Mouse (Mus musculus): ENCODE results near the gene Pex16. TPM values are rescaled to one million over a fixed set of nuclear protein-coding genes. Genes with fewer than 3 reads are reported as not detected.

Gene Pex16
- polyA plus RNA-seq, 1 experiment = 28.2 TPM

DNA sequence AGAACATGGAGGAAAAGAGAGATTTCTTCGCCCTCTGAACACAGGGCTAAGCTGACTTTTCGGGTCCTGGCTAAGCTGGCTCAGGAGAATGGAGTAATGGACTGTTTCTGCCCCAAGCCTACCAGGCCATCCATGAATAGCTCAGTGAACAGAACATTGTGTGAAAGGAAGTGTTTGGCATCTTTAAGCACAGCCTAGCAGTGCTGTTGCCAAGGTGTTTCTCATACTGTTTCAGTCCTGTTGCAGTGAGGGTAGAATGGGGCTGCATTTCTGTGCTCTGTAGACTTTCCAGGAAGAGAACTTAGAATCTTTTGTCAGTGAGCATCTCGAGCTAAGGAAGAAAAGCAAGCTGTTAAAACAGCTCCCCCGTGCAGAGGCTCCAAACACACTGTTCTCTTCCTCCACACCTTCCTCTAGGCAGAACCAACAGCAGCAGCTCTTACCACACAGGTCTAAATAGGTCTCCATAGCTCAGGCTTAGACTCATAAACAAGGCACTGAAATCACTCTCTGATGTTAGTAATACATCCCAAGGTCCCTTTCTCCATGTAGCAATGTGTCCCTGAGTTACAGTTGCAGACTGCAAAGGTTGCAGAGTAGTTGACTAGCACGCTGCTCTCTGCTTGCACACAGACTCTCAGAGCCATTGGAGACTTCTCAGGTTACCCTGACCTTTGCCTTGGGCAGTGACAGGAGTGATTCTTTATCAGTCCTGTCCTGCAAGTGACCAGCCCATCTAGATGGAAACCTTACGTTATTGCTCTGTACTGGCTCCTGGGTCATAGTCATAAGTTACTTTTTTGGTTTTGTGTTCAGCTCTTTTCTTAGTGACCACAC, 24.7 kb upstream of the Pex16 start:
- Histone ChIP-seq H3K4me1 (peaks cover 47% of the 10 kb centered on the region), H3K27me3 (replicated peaks) (no peaks in the 10 kb centered on the region), H3K9me3 (no peaks in the 10 kb centered on the region), H3K36me3 (replicated peaks; ENCODE audit: low read length) (peaks cover 94% of the 10 kb centered on the region), H3K4me3 (replicated peaks) (no peak overlapping the region)
- TF ChIP-seq GATA1 (IDR thresholded peaks at IDR 0.05; ENCODE audit: borderline replicate concordance, low read length) = no peak
- TF ChIP-seq FLI1 (IDR thresholded peaks at IDR 0.05; ENCODE audit: low read length) = no peak

DNA sequence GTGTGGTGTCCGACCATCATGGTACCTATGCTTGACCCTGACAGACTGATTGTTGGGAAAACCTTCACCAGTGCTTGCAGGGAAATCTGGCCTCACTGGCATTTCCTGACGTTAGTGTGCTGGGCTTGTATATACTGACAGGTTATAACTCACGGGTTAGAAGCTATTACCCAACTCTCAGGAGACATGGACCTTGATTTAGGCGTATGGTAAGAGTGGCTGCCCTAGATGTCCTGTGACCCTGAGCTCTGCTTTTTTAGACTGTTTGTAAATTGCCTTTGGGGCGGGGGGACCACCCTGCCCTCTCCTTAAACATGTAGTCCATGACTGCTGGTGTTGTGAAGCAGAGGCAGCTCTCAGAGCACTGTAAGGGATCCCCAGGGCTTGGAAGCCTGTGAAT, 23.8 kb upstream of the Pex16 start:
- Histone ChIP-seq H3K4me1 (peaks cover 45% of the 10 kb centered on the region), H3K27me3 (replicated peaks) (no peaks in the 10 kb centered on the region), H3K36me3 (replicated peaks; ENCODE audit: low read length) (peaks cover 95% of the 10 kb centered on the region), H3K9me3 (no peaks in the 10 kb centered on the region), H3K4me3 (replicated peaks) (no peak overlapping the region)
- TF ChIP-seq GATA1 (IDR thresholded peaks at IDR 0.05; ENCODE audit: borderline replicate concordance, low read length) (no peak), FLI1 (IDR thresholded peaks at IDR 0.05; ENCODE audit: low read length) (no peak)

DNA sequence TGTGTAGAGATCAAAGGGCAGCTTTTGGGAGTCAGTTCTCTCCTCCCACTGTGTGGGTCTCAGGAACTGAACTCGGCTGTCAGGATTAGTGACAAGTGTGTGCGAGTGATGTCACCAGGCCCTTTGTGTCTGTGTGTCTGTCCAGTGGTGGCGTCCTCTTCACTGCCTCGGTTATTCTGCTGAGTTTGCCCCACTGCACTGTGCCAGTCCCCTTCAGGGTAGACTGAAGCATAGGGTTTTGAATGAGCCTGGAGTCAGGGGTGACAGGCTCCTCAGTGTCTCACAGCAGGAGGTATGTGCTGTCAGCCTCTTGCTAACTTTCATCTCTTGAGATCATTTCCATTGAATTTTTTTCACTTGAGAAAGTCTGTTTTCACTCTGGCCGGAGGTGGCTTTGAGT, 21.1 kb upstream of the Pex16 start:
- Histone ChIP-seq H3K9me3 (no peaks in the 10 kb centered on the region), H3K27me3 (replicated peaks) (no peaks in the 10 kb centered on the region), H3K4me3 (replicated peaks) (no peak overlapping the region), H3K4me1 (peaks cover 45% of the 10 kb centered on the region), H3K36me3 (replicated peaks; ENCODE audit: low read length) (peaks cover 100% of the 10 kb centered on the region)
- no peak for TF ChIP-seq GATA1 (IDR thresholded peaks at IDR 0.05; ENCODE audit: borderline replicate concordance, low read length)
- TF ChIP-seq FLI1 (IDR thresholded peaks at IDR 0.05; ENCODE audit: low read length) = no peak

DNA sequence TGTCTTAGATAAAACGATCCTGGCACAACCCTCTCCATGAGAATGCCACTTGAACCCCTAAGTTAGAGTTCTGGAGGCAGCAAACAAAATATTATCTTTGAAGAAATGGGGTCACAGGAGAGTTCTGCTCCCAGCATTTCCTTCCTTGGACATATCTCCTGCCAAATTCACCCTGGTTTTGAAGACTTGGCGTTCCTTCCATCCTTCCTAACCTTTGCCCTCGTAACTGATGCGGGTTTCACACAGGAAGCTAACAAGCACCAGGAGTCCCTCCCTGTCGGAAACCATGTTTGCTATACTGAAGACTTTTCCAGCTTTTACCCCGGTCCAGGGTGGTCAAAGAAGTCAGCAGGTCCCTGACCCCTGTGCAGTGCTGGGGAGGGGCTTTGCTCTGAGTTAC, 20.3 kb upstream of the Pex16 start:
- no peak for TF ChIP-seq GATA1 (IDR thresholded peaks at IDR 0.05; ENCODE audit: borderline replicate concordance, low read length)
- no peak for TF ChIP-seq FLI1 (IDR thresholded peaks at IDR 0.05; ENCODE audit: low read length)
- Histone ChIP-seq H3K9me3 (no peaks in the 10 kb centered on the region), H3K4me1 (peaks cover 45% of the 10 kb centered on the region), H3K4me3 (replicated peaks) (no peak overlapping the region), H3K27me3 (replicated peaks) (no peaks in the 10 kb centered on the region), H3K36me3 (replicated peaks; ENCODE audit: low read length) (peaks cover 100% of the 10 kb centered on the region)

DNA sequence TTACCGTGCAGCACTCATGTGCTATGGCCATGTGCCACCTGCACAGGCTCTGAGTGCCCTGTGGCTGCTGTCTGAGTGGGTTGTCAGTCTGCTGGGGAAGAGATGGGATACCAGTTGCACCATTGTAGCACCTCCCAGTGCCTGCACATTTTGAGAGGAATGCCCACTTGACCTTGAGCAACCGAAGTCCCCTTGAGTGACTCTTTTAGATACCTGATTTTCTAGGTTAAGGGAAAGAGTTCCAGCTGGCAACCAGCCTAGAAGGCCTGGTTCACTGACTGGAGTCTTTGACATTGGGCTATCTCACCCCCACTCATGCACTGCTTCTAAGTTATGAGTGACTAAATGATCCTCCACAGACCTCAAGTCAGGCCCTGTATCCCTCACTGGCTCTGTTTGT, 15.2 kb upstream of the Pex16 start:
- TF ChIP-seq GATA1 (IDR thresholded peaks at IDR 0.05; ENCODE audit: borderline replicate concordance, low read length) (no peak), FLI1 (IDR thresholded peaks at IDR 0.05; ENCODE audit: low read length) (no peak)
- Histone ChIP-seq H3K36me3 (replicated peaks; ENCODE audit: low read length) (peaks cover 99% of the 10 kb centered on the region), H3K27me3 (replicated peaks) (no peaks in the 10 kb centered on the region), H3K4me1 (peaks cover 1% of the 10 kb centered on the region), H3K4me3 (replicated peaks) (no peak overlapping the region), H3K9me3 (no peaks in the 10 kb centered on the region)

DNA sequence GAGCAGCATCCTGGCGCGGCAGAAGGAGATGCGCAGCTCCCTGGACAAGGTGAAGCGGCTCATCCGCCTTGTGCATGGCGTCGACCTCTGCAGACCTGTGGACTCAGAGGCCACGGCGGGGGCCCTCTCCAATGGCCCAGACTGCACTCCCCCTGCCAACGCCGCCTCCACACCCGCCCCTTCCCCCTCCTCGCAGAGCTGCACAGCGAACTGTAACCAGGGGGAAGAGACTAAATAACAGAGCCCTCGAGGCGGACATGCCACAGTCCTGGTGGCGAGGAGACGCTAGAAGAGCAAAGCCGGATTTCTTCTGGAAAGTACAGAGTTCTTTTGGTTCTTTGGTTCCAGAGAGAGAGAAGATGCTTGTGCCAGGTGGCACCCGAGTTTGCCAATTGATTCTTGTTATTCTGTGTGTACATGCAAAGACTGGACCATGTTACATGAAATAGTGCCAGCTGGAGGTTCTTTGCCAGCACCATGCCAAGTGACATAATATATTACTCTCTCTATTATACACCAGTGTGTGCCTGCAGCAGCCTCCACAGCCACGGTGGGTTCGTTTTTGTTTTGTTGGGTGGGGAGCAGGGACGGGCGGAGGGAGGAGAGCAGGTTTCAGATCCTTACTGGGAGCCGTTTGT, 14.2 kb upstream of the Pex16 start:
- Histone ChIP-seq H3K4me3 (replicated peaks) (no peak overlapping the region), H3K36me3 (replicated peaks; ENCODE audit: low read length) (peaks cover 92% of the 10 kb centered on the region), H3K27me3 (replicated peaks) (no peaks in the 10 kb centered on the region), H3K9me3 (no peaks in the 10 kb centered on the region), H3K4me1 (no peaks in the 10 kb centered on the region; the same call in 1 of the 2 replicates)
- TF ChIP-seq GATA1 (IDR thresholded peaks at IDR 0.05; ENCODE audit: borderline replicate concordance, low read length) = no peak
- no peak for TF ChIP-seq FLI1 (IDR thresholded peaks at IDR 0.05; ENCODE audit: low read length)

DNA sequence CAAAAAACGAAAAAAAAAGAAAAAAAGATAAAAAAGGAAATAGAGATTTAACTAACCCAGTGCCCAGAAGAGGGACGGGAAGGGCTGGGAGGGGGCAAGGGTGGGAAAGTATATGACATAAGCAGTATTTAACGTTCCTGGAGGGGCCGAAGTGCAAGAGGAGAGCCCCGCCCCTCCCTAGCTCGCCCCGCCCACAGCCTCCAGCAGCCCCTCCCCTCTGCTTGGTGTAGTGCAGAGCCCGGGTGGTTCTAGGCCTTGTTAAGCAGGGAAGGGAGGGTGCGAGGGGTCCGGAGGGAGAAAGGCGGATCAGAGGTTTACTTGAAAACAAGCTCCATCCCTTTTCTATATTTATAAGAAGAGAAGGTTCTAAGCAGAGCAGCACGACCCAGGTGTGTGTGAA, 13.6 kb upstream of the Pex16 start:
- Histone ChIP-seq H3K4me3 (replicated peaks) (no peak overlapping the region), H3K36me3 (replicated peaks; ENCODE audit: low read length) (peaks cover 86% of the 10 kb centered on the region), H3K9me3 (no peaks in the 10 kb centered on the region), H3K27me3 (replicated peaks) (no peaks in the 10 kb centered on the region), H3K4me1 (no peaks in the 10 kb centered on the region; the same call in 1 of the 2 replicates)
- TF ChIP-seq GATA1 (IDR thresholded peaks at IDR 0.05; ENCODE audit: borderline replicate concordance, low read length) (no peak), FLI1 (IDR thresholded peaks at IDR 0.05; ENCODE audit: low read length) (no peak)

DNA sequence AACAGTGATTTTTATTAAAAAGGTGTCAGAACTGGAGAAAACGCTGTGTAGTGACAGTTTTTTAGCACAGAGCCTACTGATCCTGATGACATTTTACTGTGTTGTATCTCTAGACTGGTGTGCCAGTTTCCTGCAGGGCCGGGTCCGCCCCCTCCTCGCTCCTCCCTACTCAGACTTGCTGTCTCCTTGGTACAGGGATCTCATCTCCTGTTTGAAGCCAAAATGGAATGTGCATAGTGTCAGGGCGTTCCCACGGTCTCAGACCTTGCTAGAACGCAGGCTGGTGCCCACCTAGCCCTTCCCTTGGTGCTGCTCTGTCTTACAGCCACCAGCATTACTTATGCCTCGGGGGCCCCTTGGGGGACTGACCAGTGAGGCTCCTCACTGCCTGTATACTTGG, 12.7 kb upstream of the Pex16 start:
- H3K27me3 ChIP-seq (replicated peaks) = no peaks in the 10 kb centered on the region
- peaks cover 77% of the 10 kb centered on the region for H3K36me3 ChIP-seq (replicated peaks; ENCODE audit: low read length)
- H3K4me3 ChIP-seq (replicated peaks) = no peak overlapping the region
- H3K9me3 ChIP-seq = no peaks in the 10 kb centered on the region
- no peak for TF ChIP-seq FLI1 (IDR thresholded peaks at IDR 0.05; ENCODE audit: low read length)
- TF ChIP-seq GATA1 (IDR thresholded peaks at IDR 0.05; ENCODE audit: borderline replicate concordance, low read length) = no peak
- H3K4me1 ChIP-seq = no peaks in the 10 kb centered on the region; the same call in 1 of the 2 replicates

DNA sequence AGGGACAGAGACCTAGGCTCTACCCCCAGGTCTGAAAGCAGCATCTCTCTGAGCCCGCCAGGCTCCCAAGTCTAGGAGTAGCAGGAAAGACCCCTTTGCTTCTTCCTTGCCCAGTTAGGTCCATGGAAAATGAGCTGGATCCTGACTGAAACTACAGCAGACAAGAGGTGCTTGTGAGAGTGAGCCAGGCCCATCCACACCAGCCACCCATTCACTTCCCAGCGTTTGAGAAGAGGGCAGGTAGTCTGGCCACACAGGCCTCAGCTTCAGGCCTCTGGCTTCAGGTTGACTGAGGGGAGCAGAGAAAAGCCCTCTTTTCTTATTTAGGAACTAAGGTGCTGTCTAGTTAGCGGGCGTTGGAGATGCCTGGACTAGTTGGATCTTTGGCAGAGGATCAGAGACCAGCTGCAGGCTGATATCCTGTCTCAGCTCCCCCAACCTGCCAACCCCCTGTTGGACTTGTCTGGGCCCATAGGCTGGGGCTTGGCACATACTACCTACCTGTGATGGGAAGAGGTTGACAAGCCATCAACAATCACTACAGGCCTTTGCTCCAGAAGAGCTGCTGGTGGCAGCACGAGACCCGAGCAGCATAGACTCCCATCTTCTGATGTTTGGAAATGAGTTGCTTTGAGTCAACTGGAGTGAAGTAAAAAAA, 11.8 kb upstream of the Pex16 start:
- Histone ChIP-seq H3K4me1 (peaks cover 3% of the 10 kb centered on the region; the same call in 1 of the 2 replicates), H3K27me3 (replicated peaks) (peaks cover 6% of the 10 kb centered on the region), H3K4me3 (replicated peaks) (no peak overlapping the region), H3K36me3 (replicated peaks; ENCODE audit: low read length) (peaks cover 68% of the 10 kb centered on the region), H3K9me3 (no peaks in the 10 kb centered on the region)
- no peak for TF ChIP-seq GATA1 (IDR thresholded peaks at IDR 0.05; ENCODE audit: borderline replicate concordance, low read length)
- no peak for TF ChIP-seq FLI1 (IDR thresholded peaks at IDR 0.05; ENCODE audit: low read length)

DNA sequence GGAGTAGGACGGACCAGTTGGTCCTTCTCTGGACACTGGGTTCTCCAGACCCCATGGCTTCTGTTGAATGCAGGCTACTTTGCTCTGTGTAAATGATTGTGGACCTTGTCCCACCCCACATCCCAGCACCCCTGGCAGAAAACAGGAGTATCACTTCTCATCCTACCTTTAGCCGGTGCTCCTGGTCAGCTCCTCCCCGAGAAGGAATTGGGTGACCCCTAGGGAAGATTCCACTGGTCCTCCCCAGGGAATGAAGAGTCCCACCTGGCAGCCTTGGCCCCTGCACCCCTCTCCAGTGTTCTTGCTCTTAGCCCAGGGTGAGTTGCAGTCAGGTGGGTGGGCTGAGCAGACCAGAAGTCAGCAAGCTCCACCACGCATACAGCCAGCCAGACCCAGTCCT, 10.4 kb upstream of the Pex16 start:
- H3K27me3 ChIP-seq (replicated peaks) = peaks cover 11% of the 10 kb centered on the region
- TF ChIP-seq GATA1 (IDR thresholded peaks at IDR 0.05; ENCODE audit: borderline replicate concordance, low read length) (no peak), FLI1 (IDR thresholded peaks at IDR 0.05; ENCODE audit: low read length) (no peak)
- H3K9me3 ChIP-seq = no peaks in the 10 kb centered on the region
- H3K4me3 ChIP-seq (replicated peaks) = no peak overlapping the region
- peaks cover 3% of the 10 kb centered on the region; the same call in 1 of the 2 replicates for H3K4me1 ChIP-seq
- peaks cover 54% of the 10 kb centered on the region for H3K36me3 ChIP-seq (replicated peaks; ENCODE audit: low read length)

All from megakaryocyte, embryonic 14.5 days (primary cell).